Mouse (Mus musculus) hindbrain, postnatal 0 days (tissue): ENCODE measurements around the gene Mrpl50. TPM values are rescaled to one million over a fixed set of nuclear protein-coding genes. Genes with fewer than 3 reads are reported as not detected.
"Not testable (repeated sequence)": the region's sequence is repeated elsewhere in the genome, so short reads cannot be mapped to it uniquely, and the experiment has no call there.

Source experiments
- ATAC-seq: fragments of 200-750 bp; cut with Nextera tagmentation; 2 replicates; pipeline ENCODE4 v1.8.0; 2017; ENCODE audit warnings: mild to moderate bottlenecking, moderate TSS enrichment, moderate library complexity
- DNase-seq: peaks from one replicate; pipeline ENCODE4 v3.0.0-alpha.2; 2015; ENCODE audit warnings: low spot score
- H3K27ac ChIP-seq: fragments of 300-500 bp; sonication (generic); 2 replicates; pipeline ENCODE4 v1.5.1; 2014; ENCODE audit warnings: mild to moderate bottlenecking
- H3K27me3 ChIP-seq: fragments of 300-500 bp; sonication (generic); 2 replicates; pipeline ENCODE4 v1.6.1; 2014; ENCODE audit warnings: low read length, mixed read lengths; ENCODE audit not compliant: insufficient read depth
- H3K36me3 ChIP-seq: fragments of 300-500 bp; sonication (generic); 2 replicates; pipeline ENCODE4 v1.6.1; 2014; ENCODE audit warnings: low read length, mixed read lengths; ENCODE audit not compliant: insufficient read depth
- H3K4me1 ChIP-seq: fragments of 300-500 bp; sonication (generic); 2 replicates; pipeline ENCODE4 v1.6.1; 2014; ENCODE audit warnings: antibody characterized with exemption, low read length, mixed read lengths; ENCODE audit not compliant: insufficient read depth
- H3K4me2 ChIP-seq: fragments of 300-500 bp; sonication (generic); 2 replicates; pipeline ENCODE4 v1.6.1; 2014; ENCODE audit warnings: low read depth, mild to moderate bottlenecking, low read length, moderate library complexity, mixed read lengths
- H3K4me3 ChIP-seq: fragments of 300-500 bp; sonication (generic); 2 replicates; pipeline ENCODE4 v1.5.1; 2014; ENCODE audit warnings: low read length
- H3K9ac ChIP-seq: fragments of 300-500 bp; sonication (generic); replicated peaks from 2 replicates; pipeline ENCODE4 v1.6.1; 2014; ENCODE audit warnings: mild to moderate bottlenecking, low read length, moderate library complexity, mixed read lengths
- H3K9me3 ChIP-seq: fragments of 300-500 bp; sonication (generic); 2 replicates; pipeline ENCODE4 v1.6.1; 2016; ENCODE audit warnings: low read length, mixed read lengths
- CTCF ChIP-seq: IDR thresholded peaks from 2 replicates; pipeline ENCODE4 v1.5.1; 2016; ENCODE audit warnings: antibody characterized with exemption, control low read depth, low read depth
- WGBS: fragments of 180-500 bp; shearing (Covaris S2); extraction: QIAGEN DNeasy Blood & Tissue Kit; methylation state at CpG from one replicate; pipeline ENCODE4 v1.1.7; 2014; 5-methylcytosine and 5-hydroxymethylcytosine counted together
- polyA plus RNA-seq: library from polyadenylated mRNA; unstranded; fragments of >200 nt; fragmentation: Nextera tagmentation; extraction: Ambion mirVana; gene quantifications from 2 replicates; pipeline ENCODE4 v1.2.1, GENCODE M21; 2015
- total RNA-seq: library from RNA; depleted of rRNA; stranded (reverse); fragments of >200 nt; gene quantifications from 2 replicates; pipeline ENCODE4 v1.2.3, GENCODE M21; 2014

Gene Mrpl50
- total and polyA plus RNA-seq, 2 experiments from 2014 or later, result 22.9 to 67.0 TPM

DNA sequence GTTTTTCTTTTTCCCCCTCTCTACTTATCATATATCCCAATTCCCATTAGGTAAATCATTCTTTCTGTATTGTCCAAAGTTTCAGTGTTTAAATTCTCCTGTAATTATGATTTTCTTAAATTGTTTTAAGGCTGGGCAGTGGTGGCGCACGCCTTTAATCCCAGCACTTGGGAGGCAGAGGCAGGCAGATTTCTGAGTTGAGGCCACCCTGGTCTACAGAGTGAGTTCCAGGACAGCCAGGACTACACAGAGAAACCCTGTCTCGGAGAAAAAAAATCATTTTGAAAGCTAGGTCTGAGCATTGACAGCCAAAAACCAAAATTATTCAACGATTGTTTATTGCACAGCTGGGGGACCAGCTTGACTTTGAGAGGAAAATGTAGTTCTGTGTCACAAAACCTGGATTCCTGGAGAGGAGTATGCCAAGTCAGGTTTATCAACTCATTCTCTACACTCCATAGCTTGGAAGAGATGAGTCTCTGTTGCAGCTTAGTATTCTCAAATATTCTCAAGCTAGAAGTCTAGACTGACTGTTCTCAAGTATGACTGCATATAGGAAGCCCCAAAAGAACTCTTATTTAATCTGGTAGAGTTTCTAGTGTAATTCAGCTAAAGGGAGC lies 14.9 kb upstream of the Mrpl50 start:
- Histone ChIP-seq H3K9me3 (no peaks in the 10 kb centered on the region), H3K9ac (no peak overlapping the region), H3K4me2 (no peak overlapping the region), H3K4me1 (no peaks in the 10 kb centered on the region), H3K36me3 (peaks cover 5% of the 10 kb centered on the region), H3K27ac (no peak overlapping the region), H3K27me3 (no peaks in the 10 kb centered on the region), H3K4me3 (no peak overlapping the region)
- no peak for TF ChIP-seq CTCF
- ATAC-seq (no peak), DNase-seq (no peak)
- WGBS, result 94% methylated on average over 4 of the region's 4 CpGs

DNA sequence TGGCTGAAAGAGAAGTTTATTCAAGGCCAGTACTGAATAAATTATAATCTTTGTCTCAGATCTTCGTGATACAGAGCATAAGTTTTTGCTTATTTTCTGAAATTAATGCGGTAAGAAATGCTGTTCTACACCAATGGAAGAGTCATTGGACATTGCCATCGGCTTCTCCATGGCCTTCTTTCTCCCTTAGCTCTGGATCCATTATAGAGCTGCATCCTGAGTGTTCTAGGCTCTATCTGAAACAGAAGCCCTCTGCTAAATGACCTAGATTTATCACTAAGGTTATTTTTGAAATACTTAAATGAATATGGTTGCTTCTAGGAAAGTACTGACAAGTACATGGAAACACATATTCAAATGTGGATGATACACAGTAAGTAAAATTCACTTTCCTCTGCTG lies 14.1 kb upstream of the Mrpl50 start:
- no peak for DNase-seq
- TF ChIP-seq CTCF, result no peak
- no peaks in the 10 kb centered on the region for H3K4me1 ChIP-seq
- H3K4me2 ChIP-seq, result no peak overlapping the region
- H3K27me3 ChIP-seq, result no peaks in the 10 kb centered on the region
- ATAC-seq, result no peak
- H3K9ac ChIP-seq, result no peak overlapping the region
- peaks cover 5% of the 10 kb centered on the region; the same call in 1 of the 2 replicates for H3K9me3 ChIP-seq
- 91% methylated on average over 3 of the region's 3 CpGs for WGBS
- H3K36me3 ChIP-seq, result peaks cover 11% of the 10 kb centered on the region
- no peak overlapping the region for H3K27ac ChIP-seq
- H3K4me3 ChIP-seq, result no peak overlapping the region

DNA sequence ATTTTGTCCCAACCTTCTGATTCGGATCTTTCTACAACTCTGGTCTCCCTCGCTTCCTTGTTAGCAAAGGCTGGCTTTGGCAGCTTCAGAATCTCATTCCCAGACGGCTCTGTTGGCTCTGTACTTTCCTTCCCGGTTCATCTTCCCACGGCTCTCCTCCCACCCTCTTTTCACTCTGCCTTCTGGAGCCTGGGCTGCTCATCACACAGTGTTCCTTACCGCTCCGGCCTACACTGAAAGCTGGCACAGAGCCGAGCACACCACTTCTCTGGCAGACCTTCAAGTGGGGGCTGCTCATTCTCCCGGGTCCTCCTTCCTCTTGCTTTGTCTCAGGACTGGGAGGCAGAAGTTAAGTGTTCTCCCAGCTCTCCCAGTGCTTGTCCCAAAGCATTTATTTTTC lies 1.7 kb upstream of the Mrpl50 start:
- no peak overlapping the region for H3K4me3 ChIP-seq
- H3K4me1 ChIP-seq, result 0 out of 2 replicates have a peak, but pooled peaks cover 7% of the 10 kb centered on the region
- 43% methylated on average over 9 of the region's 9 CpGs for WGBS
- H3K27me3 ChIP-seq, result no peaks in the 10 kb centered on the region
- H3K36me3 ChIP-seq, result peaks cover 3% of the 10 kb centered on the region; the same call in 1 of the 2 replicates
- TF ChIP-seq CTCF, result no peak
- peak overlapping the region; percentile 79 for H3K4me2 ChIP-seq
- H3K9ac ChIP-seq, result no peak overlapping the region
- ATAC-seq (no peak), DNase-seq (peak; percentile 5)
- H3K27ac ChIP-seq, result no peak overlapping the region
- no peaks in the 10 kb centered on the region for H3K9me3 ChIP-seq

DNA sequence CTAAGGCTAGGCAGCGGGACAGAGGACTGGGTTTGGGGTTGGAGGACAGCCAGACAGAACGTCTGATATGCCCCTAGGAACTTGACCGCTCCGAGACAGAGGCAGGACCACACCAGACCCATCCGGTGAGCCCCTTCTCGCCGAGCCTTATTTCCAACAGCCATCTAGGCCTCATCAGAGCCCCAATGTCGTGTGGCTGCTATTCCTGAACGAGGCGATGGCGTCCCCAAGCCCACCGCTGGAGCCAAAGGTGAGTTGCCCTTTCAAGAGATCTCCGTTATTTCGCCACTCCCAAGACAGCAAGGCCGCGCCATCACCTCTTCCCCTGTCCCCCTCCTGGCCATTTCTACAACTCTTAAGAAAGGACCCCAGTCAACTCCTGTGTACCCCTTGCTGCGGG lies 453 bp upstream of the Mrpl50 start:
- Histone ChIP-seq H3K27me3 (no peaks in the 10 kb centered on the region), H3K4me1 (0 out of 2 replicates have a peak, but pooled peaks cover 7% of the 10 kb centered on the region), H3K9ac (peak overlapping the region; percentile 61), H3K9me3 (no peaks in the 10 kb centered on the region), H3K4me2 (peak overlapping the region; percentile 79), H3K36me3 (peaks cover 3% of the 10 kb centered on the region; the same call in 1 of the 2 replicates), H3K4me3 (peak overlapping the region; percentile 74), H3K27ac (peak overlapping the region; percentile 62; the same call in 1 of the 2 replicates)
- peak; percentile 45 for TF ChIP-seq CTCF
- no peak for DNase-seq
- under 1% methylated on average over 17 of the region's 17 CpGs for WGBS
- ATAC-seq, result peak; percentile 81

DNA sequence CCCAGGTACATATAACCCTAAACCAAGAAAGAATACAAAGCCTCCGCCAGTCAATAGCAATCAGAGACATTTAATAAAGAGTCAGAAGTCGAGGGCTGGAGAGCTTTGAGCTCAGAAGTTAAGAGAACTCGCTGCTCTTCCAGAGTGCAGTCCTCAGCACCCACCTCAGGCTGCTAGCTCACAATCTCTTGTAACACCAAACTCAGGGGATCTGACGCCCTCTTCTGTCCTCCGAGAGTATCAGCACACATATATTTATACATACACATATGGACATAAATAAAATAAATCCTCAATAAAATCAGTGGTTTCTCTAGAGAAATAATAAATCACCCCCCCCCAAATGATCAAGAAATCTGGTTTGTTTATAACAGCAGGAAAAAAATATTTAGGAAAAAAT lies 1.4 kb downstream of the Mrpl50 start:
- peak; percentile 16 for DNase-seq
- no peak for ATAC-seq
- Histone ChIP-seq H3K9me3 (no peaks in the 10 kb centered on the region), H3K4me3 (no peak overlapping the region), H3K4me2 (peak overlapping the region; percentile 68), H3K4me1 (0 out of 2 replicates have a peak, but pooled peaks cover 7% of the 10 kb centered on the region), H3K27me3 (no peaks in the 10 kb centered on the region), H3K27ac (no peak overlapping the region), H3K36me3 (peaks cover 3% of the 10 kb centered on the region; the same call in 1 of the 2 replicates), H3K9ac (no peak overlapping the region)
- 0 out of 2 replicates have a peak, but pooled peaks have one; percentile 3 for TF ChIP-seq CTCF
- WGBS, result 77% methylated on average over 5 of the region's 5 CpGs

DNA sequence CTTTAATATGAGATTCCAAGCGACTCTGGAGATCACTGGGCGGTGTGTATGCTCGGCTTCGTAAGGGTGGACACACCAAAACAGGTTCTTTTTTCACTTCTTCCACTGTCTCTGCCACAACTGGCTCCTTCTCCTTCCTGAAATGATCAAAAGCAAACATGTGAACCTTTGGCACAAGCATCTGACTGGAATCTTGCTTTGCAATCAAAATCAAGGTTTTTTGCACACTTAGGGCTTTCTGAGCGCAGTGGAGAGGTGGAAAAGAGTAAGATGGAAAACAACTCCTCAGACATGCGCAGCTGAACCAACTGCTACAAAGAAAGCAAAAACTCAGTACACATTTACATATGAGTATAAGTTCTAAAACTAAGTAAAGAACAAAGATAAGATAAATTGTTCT lies 6.5 kb downstream of the Mrpl50 start:
- ATAC-seq, result no peak
- H3K4me3 ChIP-seq, result no peak overlapping the region
- no peak overlapping the region for H3K9ac ChIP-seq
- H3K9me3 ChIP-seq, result no peaks in the 10 kb centered on the region
- peaks cover 17% of the 10 kb centered on the region; the same call in 1 of the 2 replicates for H3K36me3 ChIP-seq
- TF ChIP-seq CTCF, result no peak
- H3K4me1 ChIP-seq, result no peaks in the 10 kb centered on the region
- H3K4me2 ChIP-seq, result no peak overlapping the region
- H3K27me3 ChIP-seq, result no peaks in the 10 kb centered on the region
- H3K27ac ChIP-seq, result no peak overlapping the region
- 98% methylated on average over 6 of the region's 6 CpGs for WGBS
- DNase-seq, result no peak

DNA sequence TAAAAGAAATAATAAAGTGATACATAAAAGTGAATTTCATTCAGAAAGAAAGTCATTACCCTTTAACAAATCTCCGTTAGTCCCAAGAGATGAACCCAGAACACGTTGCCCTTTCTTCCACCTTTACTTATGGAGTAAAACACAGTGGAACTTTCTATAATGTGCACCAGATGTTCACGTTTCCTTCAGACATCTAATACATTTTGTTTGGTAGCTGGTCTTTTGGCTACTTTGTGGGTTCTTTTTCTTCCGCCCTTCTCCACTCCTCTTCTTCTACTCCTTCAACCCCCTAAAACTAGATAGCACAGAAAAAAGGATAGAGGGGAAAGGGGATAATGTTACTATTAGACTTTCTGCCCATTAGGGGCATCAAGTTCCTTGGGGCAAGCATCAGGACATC lies 8.3 kb downstream of the Mrpl50 start:
- Histone ChIP-seq H3K27me3 (no peaks in the 10 kb centered on the region), H3K27ac (no peak overlapping the region), H3K36me3 (peaks cover 17% of the 10 kb centered on the region; the same call in 1 of the 2 replicates), H3K4me2 (no peak overlapping the region), H3K4me3 (no peak overlapping the region), H3K9ac (no peak overlapping the region), H3K9me3 (no peaks in the 10 kb centered on the region), H3K4me1 (no peaks in the 10 kb centered on the region)
- ATAC-seq (no peak), DNase-seq (no peak)
- no peak for TF ChIP-seq CTCF
- WGBS, result 89% methylated on average over 4 of the region's 4 CpGs

DNA sequence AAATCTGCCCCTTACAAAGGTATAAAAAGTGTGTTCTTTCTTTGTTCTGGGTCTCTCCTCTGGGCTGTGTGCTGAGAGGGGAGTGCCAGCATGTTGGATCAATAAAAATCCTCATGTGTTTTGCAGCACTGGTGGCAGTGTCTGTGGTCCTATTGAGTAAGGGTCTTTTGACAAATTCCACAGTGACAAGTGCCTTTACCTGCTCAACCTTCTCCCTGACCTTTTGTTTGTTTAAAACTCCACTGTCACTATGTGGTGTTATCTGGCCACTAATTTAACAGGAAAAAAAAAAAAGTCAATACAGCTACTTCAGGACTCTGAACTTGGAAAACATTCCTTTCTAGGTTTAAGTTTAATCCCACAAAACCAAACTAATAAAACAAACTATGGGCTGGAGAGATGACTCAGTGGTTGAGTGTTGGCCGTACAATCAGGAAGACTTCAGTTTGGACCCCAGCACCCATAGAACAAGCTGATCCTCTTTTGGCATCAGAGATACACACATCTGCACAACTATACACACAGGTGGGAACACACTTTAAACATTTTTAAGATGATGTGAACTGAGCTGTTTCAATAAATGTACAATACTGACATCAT lies 10.6 kb downstream of the Mrpl50 start:
- H3K9me3 ChIP-seq, DNase-seq, H3K9ac ChIP-seq, H3K27me3 ChIP-seq, H3K4me2 ChIP-seq, ATAC-seq, H3K27ac ChIP-seq, H3K4me3 ChIP-seq, H3K4me1 ChIP-seq: not testable (repeated sequence)
- WGBS, result 96% methylated on average over 1 of the region's 1 CpGs
- peaks cover 17% of the 10 kb centered on the region; the same call in 1 of the 2 replicates for H3K36me3 ChIP-seq
